Mouse (Mus musculus): ENCODE measurements at regions not wholly inside any gene's neighbourhood (a gene's known extent, or its start where the extent isn't known, plus 50 kb on each side); places are given as distances from the start of the nearest gene placed in this dataset.

DNA sequence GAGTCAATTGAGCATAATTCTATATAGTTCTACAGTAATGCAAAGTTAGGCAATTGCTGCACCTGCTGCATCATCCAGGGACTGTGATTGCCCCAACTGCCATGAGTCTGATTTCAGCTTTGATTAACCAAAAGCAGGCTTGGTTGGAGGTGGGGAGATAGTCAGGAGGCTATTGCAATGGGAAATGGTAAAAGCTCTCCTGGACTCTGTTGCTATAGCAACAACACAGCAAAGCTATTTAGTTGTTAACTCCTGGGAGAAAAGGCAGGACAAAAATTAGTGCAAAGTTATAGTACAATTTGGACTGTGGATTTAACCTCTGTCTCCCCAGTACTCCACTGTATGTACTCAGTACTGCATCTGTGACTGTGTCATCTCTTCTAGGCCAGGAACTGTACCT lies 51.7 kb upstream of the Rasgrf1 start:
- no peak for ATAC-seq (replicated peaks; ENCODE audit: low FRiP score, low TSS enrichment, poor library complexity, severe bottlenecking)

DNA sequence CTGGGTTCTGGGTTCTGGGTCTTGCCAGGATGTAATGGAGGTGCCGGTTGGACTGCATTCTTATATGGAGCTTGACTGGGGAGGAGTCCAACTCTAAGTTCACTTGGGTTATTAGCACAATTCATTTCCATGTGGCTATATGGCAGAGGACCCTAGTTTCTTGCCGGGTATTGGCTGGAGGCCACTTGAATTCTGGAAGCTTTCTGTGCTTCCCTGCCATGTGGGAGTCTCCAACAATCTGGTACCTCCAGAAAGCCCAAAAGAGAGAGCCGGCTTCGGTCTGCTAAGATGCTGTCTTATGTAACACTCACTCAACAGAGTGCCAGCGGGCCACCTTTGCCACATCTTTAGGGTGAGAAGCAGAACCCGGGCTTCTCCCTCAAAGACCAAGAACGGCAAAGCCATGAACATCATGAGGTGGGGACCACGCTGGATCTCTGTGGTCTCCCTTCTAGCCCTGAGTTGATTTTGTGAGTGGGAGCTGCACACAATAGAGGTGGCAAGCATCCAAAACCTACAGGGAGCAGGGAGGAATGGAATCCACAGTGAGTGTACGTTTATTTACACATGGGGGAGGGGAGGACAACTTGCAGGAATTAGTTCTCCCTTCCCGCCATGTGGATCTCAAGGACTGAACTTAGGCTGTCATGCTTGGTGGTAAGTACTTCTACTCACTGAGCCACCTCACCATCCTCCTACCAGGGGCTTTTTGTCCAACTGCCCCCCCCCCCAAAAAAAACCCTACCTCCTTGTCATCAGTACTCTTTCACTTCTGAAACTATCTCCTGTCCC lies 59.0 kb upstream of the Rasgrf1 start:
- ATAC-seq (replicated peaks; ENCODE audit: low FRiP score, low TSS enrichment, poor library complexity, severe bottlenecking) = no peak

DNA sequence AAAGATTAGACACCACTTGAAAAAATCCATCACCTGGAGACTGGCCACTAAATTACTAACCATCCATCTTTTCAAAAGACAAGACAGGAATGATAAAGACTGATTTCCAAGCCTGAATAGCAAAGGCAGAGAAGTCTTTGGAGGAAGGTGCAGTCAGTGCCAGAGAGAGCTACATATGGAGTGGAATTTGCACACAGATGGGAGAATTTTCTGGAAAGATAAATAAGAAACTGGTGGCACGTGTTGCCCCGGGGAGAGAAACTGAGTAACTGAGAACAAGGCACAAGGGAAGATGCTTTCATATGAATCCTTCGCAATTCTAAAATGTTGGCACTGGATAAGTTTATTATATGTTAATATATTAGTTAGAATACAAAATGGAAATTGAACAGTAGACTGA lies 59.8 kb upstream of the Rasgrf1 start:
- no peak for ATAC-seq (replicated peaks; ENCODE audit: low FRiP score, low TSS enrichment, poor library complexity, severe bottlenecking)

DNA sequence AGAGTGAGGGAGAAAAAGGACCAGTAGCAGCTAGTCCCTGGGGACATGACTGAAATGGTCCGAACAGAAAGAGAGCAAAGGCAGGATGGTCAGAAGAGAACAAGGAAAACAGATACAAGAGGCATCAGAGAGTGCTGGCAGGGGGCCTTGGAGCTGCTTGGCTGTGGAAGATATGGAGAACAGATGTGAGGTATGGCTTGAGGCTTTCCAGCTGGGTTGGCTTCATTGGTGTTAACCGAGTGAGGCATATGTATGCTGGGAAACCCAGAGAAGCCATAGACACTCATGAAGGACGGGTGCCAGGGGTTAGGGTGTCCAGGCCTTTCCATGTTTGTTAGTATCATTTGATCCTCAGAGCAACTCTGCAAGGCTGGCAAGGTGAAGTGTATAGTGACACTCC lies 61.1 kb upstream of the Rasgrf1 start:
- ATAC-seq (replicated peaks; ENCODE audit: low FRiP score, low TSS enrichment, poor library complexity, severe bottlenecking) = no peak

DNA sequence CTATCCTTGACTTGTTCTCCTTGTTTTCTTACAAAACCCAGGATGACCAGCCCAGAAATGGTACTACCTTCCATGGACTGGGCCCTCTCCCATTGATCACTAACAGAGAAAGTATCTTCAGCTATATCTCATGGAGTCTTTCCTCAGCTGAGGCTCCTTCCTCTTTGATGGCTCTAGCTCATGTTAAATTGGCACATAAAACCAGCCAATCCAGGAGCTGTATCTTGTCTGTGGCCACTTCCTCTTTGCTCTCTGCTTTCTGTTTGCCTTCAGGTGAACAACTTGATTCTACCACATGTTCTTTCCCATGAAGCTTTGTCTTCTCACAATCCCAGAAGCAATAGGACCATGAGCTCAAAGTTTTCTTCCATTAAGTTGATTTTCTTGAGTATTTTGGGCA lies 62.7 kb upstream of the Rasgrf1 start:
- no peak for ATAC-seq (replicated peaks; ENCODE audit: low FRiP score, low TSS enrichment, poor library complexity, severe bottlenecking)

DNA sequence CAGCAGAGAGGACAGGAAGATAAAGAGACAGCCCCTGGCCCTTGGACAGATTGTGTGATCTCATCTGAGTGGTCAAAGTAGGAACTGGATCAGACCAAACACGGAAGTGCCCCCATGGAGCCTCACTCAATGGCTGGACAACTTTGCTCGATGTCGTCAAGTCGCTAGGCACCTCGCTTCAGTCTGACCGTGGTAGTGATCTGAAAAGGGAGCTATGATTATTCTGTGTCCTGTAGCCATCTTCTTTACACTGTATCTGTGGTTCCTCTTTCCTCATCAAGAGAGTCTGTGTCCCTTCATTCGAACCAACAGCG lies 67.0 kb upstream of the Rasgrf1 start:
- no peak for ATAC-seq (replicated peaks; ENCODE audit: low FRiP score, low TSS enrichment, poor library complexity, severe bottlenecking)

DNA sequence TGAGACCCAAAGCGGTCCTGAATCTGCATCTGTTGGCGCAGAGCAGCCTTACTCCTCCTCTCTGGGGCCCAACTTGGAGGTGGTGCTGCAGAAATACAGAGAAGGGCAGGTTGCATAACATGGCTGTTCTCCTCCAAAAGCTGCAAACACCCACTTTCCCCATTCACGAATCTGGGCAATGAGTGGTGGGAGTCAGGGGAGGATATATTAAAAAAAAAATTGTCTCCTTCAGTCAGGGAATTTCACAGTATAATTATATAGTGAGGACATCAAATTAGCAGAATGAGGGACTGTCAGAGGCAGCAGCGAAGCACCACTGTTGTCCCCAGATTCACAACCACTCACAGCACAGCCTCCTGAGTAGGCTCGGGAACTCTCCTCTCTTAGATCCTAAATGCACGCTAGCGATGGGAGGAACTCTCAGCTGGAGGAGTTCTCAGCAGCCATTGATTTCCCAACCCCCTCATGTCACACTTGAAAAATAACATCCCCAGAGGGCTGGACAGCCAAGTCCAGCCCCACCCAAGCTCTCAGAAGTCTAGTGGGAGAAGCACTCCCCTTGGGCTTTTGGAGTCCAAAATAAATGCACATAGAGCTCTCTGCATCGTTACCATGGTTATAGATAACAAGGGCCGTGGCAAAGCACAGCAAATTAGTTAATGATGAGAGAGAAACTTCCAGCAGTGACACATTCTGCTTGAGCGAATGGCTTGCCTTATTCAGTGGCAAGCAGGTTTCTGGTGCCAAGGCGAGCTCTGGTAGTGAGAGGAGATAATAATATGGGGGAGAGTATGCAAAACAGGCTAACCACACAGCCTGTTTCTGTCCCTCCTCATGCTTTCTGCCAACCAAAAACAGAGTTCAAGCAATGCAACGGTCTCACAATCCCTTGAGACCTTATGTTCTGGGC lies 67.6 kb upstream of the Rasgrf1 start:
- ATAC-seq (replicated peaks; ENCODE audit: low FRiP score, low TSS enrichment, poor library complexity, severe bottlenecking) = no peak

DNA sequence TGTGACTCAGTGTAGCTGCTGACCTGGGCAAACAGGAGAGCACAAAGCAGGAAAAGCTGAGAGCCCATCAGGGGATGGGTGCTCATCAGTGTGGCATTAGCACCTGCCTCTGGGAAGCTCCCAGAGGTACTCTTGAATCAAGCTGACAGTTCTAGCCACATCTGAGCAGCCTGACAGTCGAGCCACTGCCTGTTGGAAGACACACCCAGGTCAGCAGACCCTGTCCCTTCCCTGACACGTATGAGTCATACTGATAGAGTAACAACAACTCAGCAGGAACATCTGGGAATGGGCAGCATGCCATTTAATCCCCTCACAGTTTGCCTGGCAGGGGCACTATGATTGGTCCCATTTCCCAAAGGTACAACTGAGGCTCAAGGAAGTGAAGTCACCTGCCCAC lies 68.3 kb upstream of the Rasgrf1 start:
- no peak for ATAC-seq (replicated peaks; ENCODE audit: low FRiP score, low TSS enrichment, poor library complexity, severe bottlenecking)

DNA sequence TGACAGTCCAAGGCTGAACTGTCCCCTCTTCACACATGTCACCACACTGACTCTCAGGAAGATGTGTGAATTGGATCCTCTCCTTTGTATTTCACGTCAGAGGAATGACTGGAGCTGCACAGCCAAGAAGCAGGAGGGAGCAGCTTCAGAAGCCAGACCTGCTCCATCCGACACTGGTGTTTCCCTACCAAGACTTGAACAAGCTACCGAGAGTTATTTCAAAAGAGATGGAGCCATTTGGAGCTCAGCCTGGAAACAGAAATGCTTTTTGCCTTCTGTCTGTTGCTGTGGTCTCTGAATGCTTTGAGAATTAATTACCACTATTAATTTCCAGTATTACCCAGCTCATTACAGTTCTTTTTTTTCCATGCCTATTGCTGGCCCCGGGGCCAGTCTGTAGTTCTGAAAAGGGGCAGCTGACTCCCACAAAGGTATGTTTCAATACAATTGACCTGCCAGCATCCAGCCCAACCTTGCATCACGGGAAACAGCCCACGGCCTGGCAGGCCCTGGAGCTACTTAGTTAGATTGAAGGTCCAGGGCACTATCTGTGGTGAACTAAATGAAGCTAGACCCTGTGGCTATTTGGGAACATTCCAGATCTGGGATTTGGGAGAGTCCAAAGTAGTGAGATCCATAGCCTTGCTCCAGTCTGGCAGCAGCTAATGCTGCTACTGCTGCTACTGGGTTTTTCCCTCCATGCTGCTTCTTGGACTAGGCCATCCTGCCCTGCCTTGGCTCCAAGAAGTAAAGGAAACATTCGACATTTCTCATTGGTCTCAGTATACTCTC lies 73.1 kb upstream of the Rasgrf1 start:
- ATAC-seq (replicated peaks; ENCODE audit: low FRiP score, low TSS enrichment, poor library complexity, severe bottlenecking) = no peak

DNA sequence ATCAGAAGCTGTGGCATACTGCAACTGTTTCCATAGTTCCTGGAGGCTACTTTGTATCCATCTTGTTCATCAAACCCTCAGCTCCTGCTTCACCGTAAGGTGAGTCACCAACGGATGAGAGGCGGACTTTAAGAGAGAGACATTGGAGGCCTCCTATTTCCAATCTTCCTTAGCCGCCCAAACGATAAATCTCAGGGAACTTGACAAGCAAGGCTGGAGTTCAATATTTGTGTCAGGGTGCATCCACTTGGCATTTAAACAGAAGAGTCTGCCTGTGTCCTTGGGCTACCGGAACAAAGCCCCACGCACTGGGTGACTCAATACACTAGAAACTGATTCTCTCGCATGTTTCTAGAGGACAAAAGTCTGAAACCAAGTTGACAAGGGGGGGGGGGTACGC lies 76.1 kb upstream of the Rasgrf1 start:
- no peak for ATAC-seq (replicated peaks; ENCODE audit: low FRiP score, low TSS enrichment, poor library complexity, severe bottlenecking)

DNA sequence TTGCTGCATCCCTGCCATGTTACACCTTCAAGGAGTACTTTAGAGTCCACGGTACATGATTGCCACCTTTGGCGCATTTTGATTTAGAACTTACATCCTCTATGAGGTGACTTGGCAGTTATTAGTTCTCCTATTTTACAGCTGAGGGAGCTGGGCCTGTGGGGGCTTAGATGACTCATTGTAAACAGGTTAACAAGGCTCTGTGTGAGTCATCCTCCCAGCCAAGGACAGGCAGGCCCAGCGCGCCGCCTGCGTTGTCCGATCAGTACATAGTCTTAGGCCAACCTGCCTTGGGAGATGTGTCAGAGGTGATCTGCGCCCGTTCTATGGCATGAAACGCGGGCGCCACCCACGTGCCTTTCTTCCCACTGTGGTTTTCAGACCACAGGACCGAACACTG lies 77.9 kb upstream of the Rasgrf1 start:
- ATAC-seq (replicated peaks; ENCODE audit: low FRiP score, low TSS enrichment, poor library complexity, severe bottlenecking) = no peak

DNA sequence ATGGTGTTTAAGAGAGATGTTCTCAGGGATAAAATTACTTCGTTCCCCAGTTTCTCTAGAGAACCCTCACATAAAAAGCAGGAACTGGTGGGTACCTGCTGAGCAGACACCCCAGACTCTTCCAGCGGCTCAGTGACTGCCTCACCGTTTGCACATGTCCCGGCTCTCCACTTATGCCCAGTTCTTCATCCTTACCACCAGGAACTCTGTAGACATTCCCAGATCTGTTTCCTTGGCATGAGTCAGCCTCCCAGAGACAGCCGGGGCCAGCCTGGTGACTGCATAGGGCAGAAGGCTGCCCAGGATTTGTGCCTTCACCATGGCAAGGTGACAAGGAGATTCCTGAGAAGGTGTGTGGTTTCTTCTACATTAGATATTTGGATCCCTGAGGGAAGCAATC lies 81.6 kb upstream of the Rasgrf1 start:
- no peak for ATAC-seq (replicated peaks; ENCODE audit: low FRiP score, low TSS enrichment, poor library complexity, severe bottlenecking)

DNA sequence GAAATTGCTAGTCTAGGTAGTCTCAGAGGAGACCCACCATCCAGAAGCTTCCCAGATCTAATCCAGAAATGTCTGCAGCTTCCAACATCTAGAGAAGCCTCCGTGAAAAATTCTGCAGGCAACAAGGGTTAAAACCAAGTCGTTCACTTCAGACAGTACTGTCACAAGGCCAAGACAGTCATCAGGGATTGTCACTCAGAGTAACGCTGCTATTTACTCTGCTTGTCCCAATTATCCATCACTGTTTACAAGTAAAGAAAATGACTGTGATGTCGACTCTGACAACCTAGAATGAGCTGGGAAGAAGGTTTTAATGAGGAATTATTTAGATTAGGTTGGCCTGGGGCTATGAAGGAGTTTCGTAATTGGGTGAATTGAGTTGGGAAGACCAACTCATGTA lies 82.1 kb upstream of the Rasgrf1 start:
- no peak for ATAC-seq (replicated peaks; ENCODE audit: low FRiP score, low TSS enrichment, poor library complexity, severe bottlenecking)

DNA sequence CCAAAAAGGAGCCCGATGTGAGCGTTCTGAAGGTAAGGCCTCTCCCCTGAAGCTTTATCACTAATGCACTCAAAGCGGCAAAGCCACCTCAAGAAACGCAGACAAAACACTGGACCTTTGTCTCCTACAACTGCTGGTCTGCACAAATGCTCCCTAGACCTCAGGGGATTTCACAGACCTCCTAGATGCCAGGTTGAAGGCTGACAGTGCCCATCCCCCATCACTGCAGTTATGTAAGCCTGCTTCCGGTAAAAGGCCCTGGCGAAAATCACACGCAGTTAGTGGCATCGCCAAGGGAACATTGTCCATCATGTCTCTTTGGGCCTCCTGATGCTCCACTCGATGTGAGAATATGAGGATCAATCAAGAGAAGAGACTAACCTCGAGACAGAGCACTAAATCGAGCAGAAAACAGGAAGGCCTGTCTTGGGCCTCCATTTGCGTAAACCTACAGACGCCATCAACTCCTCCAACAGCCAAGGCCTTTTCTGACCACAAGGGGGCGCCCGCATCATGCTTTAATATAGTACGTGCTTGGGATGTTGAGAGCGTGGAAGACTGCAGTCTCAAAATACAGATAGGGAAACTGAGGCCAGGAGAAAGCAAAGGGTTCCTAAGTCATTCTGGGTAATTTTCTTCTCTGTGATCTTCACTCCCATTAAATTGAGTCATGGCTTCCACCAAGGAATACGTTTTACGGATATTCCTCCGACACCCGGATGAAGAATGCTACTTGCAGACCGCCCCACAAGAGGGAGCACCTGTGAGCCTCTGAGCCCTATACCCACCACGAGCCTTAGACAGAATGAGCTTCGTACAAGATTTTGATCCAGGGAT lies 82.8 kb upstream of the Rasgrf1 start:
- peak; percentile 96 for ATAC-seq (replicated peaks; ENCODE audit: low FRiP score, low TSS enrichment, poor library complexity, severe bottlenecking)

DNA sequence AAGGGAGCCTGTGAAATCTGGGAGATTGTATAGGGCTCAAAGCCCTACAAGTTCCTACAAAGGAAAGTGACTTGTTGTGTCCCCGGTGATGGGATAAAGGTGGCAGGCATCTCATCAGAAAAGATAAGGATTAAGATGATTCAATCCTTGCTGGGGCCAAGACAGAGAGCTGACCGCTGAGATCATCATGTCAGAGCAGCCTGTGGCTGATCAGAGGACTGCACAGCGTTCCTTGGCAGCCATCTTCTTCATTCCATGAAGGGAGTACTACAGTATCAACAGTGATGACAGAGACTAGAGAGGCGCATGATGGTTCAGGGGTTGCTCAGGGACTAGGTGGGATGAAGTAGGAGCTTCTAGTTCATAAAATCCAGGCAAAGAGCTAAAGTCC lies 83.6 kb upstream of the Ankrd34c start:
- no peak for ATAC-seq (replicated peaks; ENCODE audit: low FRiP score, low TSS enrichment, poor library complexity, severe bottlenecking)

DNA sequence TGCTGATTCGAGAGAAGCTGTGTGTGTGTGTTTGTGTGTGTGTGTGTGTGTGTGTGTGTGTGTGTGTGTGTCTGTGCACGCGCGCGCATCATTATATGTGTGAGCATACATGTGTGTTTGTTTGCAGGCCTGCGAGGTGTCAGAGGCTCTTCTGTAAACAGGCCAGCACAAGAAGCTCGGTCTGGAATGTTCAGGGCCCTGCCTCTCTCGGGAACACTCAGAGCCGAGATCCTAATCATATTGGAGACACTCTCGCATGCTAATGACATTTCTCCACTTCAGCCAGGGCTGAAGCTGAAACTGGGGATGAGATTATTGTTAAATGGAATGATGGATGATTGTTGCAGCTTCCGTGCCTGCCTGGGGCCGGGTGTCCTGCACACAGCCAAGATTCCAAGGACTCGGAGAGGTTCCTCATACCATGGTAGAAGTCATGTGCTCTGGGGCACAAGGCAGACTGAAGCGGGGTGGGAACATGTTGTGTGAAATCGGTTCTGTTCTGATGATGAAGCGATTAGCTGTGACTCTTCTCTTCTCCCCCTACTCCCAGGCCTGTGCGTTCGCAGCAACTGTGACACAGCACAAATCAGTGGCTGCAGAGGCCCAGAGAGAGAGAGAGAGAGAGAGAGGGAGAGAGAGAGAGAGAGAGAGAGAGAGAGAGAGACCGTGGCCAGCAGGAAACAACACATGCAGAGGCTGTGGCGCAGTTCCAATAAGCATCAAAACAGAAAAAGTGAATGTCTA lies 83.0 kb upstream of the Ankrd34c start:
- ATAC-seq (replicated peaks; ENCODE audit: low FRiP score, low TSS enrichment, poor library complexity, severe bottlenecking) = no peak

DNA sequence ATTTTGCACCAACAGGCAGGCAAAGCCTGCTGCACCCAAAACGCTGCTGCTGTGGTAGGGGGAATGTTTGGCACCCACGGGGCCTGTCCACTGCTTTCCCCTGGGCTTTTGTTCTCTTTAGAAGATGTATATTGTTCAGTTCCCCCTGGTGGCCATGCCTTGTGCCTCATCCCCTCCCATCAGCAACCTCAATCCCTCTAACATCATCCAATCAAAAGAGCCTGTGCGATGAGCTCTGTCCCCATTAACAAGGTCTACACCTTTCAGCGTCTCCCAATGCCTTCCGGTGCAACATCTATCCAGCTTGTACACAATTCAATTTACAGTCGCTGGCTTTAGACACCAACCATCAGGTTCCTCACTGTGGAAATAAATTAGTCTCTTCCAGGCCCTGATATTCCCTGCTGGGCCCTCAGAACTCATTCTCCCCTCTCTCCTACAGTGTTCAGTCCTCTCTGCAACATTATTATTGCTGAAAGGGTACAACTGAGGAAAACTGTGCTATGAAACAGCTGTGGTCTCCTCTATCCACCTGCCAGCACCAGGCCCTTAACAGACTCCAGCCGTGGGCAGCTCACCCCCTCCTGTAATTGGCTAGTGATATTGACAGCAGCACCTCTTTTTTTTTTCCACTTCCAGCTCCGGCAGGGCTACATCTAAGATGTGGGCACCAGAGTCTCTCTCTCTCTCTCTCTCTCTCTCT lies 75.5 kb upstream of the Ankrd34c start:
- no peak for ATAC-seq (replicated peaks; ENCODE audit: low FRiP score, low TSS enrichment, poor library complexity, severe bottlenecking)

DNA sequence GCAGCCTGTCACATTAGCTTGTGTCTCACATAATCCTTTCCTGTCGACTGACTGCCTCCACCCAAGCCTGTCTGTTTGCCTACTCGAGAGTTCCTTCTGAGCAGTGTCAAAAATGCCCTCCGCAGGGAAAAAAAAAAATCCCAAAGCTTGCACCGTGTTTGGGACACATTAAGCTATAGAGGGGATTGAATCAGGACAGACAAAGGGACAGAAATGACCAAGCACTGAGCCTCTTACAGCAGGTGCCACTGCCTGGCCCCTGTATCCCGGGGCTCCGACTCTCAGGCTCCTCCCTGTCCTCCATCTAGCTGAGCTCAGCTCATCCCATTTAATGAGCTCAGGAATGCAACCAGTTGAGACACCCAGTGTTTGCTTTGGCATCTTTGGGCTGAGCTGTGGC lies 69.1 kb upstream of the Ankrd34c start:
- no peak for ATAC-seq (replicated peaks; ENCODE audit: low FRiP score, low TSS enrichment, poor library complexity, severe bottlenecking)

Measured in megakaryocyte-erythroid progenitor cell, adult 5-6 weeks (primary cell).